Mouse (Mus musculus) c-Kit-positive CD71-positive TER-119-negative erythroid progenitor cells, embryonic 14.5 days (primary cell): ENCODE measurements around the gene Map4k2.

Experiments
- DNase-seq: peaks from one replicate; pipeline ENCODE4 v3.0.0-alpha.2; 2013; ENCODE audit warnings: low read depth

The Map4k2 gene

GRCm38 (mm10) chr19:6380411-6381166 lies 39.7 kb downstream of the Map4k2 start:
- DNase-seq: no peak

DNA sequence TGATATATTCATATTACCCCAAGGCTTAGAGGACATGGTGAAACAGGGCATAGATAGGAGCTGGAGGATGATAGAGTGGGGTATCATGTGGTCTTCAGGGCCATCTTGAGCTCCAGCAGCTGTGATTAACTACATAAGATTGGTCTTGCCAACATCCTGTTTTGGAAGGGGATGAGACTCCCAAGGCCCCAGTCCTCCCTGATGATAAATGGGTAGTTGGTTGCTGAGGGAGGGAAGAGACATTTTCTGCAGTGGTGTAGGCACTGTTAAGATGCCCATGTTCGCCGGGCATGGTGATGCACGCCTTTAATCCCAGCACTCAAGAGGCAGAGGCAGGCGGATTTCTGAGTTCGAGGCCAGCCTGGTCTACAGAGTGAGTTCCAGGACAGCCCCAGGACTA lies 40.3 kb downstream of the Map4k2 start:
- DNase-seq: no peak

DNA sequence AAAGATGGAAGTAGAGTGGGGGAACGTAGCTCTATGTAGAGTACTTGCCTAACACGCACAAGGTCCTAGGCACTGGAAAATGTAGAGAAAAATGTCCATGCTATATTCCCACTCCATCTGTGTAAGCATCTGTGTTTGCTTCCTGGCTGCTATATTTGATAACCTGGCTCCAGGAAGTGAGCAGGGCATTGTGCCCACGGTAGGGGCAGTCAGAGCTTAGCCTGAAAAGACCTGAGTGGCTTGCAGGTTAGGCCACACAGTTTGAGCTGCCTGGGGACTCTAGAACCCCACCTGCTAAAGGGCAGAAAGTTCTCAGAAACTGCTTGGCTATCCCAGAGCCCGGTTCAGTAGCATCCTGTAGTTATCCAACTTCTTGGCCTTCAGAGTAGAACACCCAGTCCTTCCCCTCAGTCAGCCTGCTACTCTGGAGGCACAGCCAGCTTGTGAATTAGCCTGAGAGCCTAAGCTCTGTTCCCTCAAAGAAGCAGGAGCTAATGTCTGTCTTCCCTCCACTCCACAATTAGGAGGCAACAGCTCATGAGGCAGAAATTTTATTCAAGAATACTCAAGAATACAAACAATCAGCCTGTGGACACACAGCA lies 41.5 kb downstream of the Map4k2 start:
- no peak for DNase-seq

GRCm38 (mm10) chr19:6383470-6383869 lies 42.5 kb downstream of the Map4k2 start:
- DNase-seq: no peak

- no peak for DNase-seq
Measured at GRCm38 (mm10) chr19:6384128-6384527, 43.2 kb downstream of the Map4k2 start, which contains the start of gene Pygm. TSS of gene Pygm (plus strand) at chr19:6384399.

- no peak for DNase-seq
Measured at GRCm38 (mm10) chr19:6384954-6385353, 44.0 kb downstream of the Map4k2 start.

- DNase-seq: no peak
Measured at GRCm38 (mm10) chr19:6385419-6385818, 44.5 kb downstream of the Map4k2 start.

DNA sequence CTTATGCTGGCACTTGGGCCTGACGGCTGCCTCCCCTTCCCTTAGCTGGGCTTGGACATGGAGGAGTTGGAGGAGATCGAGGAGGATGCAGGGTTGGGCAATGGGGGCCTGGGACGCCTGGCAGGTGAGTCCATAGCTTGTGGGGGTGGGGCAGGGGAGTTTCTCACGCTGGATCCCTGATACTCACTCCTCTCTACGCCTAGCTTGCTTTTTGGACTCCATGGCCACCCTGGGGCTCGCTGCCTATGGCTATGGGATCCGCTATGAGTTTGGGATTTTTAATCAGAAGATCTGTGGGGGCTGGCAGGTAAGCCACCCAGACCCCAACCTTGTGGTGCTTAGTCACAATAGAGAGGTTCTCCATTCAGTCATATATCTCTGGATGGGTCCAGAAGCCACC lies 44.9 kb downstream of the Map4k2 start:
- no peak for DNase-seq

- no peak for DNase-seq
Measured at GRCm38 (mm10) chr19:6386234-6386633, 45.3 kb downstream of the Map4k2 start.

DNA sequence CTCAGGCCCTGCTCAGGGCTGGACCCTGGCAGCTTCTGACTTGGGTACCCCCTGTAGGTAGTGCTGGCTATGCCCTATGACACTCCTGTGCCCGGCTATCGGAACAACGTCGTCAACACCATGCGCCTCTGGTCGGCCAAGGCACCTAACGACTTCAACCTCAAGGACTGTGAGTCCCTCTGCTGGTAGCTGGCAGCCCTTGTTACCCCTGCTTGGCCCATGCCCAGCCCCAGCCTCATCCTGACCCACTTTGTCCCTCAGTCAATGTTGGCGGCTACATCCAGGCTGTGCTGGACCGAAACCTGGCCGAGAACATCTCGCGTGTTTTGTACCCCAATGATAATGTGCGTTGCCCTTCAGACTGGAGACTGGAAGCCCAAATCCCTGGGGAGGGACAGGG lies 47.1 kb downstream of the Map4k2 start:
- no peak for DNase-seq

GRCm38 (mm10) chr19:6389803-6390202 lies 48.9 kb downstream of the Map4k2 start:
- no peak for DNase-seq

DNA sequence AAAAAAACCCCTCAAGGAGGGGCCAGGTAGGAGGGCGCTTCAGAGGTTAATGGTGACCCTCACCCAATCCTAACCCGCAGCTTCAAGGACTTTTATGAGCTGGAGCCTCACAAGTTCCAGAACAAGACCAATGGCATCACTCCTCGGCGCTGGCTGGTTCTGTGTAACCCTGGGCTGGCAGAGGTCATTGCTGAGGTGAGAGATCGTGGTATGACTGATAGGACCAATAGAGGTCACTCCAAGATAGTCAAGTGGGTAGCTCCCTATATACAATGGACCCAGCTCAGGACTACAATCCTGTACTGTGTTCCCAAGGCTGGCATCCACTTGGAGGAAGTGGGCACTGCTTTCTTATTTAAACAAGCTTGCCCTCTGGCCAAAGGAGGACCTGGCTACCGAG lies 49.3 kb downstream of the Map4k2 start:
- DNase-seq: no peak

GRCm38 (mm10) chr19:6392743-6393393 lies 51.9 kb downstream of the Map4k2 start:
- no peak for DNase-seq

- no peak for DNase-seq
Measured at GRCm38 (mm10) chr19:6393637-6394036, 52.7 kb downstream of the Map4k2 start.

DNA sequence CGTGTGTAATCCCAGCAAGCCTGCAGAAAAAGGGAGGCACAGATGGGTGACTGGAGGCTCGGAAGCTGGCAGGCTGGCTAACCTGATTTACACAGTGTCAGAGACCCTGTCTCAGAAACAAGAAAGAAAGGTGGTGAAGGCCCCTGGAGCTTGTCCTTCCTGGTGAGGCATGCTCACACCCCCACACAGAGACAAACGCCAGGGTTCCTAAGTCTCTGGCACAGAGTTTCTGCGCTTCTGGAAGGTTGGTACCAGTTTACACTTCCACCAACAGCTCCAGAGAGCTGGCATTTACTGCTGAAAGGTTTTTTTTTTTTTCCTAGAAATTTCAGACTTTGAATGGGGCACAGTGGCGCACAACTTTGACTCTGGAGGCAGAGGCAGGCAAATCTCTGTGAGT lies 55.3 kb downstream of the Map4k2 start:
- no peak for DNase-seq

DNA sequence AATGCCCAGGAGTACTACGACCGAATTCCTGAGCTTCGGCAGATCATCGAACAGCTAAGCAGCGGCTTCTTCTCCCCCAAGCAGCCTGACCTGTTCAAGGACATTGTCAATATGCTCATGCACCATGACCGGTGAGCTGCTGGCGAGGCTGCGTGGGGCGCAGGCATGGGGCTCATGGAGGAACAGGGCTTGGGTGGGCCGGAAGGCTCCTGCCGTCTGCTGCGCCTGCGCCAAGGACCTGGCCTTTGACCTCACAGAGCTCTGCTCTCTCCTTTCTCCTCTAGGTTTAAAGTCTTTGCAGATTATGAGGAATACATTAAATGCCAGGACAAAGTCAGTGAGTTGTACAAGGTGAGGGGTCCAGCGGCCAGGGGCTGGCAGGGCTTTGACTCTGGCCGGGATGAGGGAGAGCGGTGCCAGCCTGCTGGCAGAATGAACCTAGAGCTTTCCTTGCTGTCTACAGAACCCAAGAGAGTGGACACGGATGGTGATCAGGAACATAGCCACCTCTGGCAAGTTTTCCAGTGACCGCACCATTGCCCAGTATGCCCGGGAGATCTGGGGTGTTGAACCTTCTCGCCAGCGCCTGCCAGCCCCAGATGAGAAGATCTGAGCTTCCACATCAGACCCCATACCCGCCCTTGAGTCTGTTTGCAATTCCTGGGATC lies 56.8 kb downstream of the Map4k2 start:
- no peak for DNase-seq

GRCm38 (mm10) chr19:6398447-6399284 lies 57.7 kb downstream of the Map4k2 start:
- no peak for DNase-seq

DNA sequence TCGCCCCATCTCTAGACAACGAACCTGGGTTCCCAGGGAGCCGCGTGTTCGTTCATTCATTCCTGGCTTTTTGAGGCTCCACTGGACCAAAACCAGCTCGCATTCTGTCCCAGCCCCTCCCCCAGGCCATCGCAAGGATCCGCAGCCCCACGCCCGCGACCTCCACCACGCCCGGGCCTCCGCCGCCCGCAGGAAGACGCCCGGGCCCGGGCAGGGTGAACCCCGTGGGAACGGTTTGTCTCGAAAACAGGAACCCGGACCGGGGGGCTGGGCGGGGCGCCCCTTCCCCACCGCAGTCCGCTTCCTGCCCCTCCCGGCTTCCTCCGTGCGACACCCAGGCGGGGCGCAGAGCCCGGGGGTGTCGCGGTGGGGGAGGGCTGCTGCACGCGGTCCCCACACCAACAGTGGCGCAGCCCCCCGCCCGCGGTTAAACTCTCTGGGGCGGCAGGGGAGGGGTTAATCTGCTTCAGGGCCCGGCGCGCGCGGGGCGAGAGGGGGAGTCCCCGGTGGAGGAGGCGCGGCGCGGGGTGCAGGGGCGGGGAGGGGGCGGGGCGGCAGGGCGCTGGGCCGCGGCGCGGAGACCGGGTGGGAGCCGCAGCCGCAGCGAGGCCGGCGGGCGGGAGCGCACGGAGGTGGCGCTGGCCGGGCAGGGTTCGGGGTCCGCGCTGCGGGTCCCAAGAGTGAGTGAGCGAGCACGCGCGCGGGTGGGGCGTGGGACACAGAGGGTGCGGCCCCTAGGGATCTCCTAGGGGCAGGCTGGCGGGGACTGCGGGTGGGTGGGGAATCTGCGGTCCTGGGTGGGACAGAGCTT lies 58.6 kb downstream of the Map4k2 start, which contains the start of gene Rasgrp2:
Gene Rasgrp2 (plus strand): TSS at position 56 of the 811 bp plus-strand sequence.
- no peak for DNase-seq

DNA sequence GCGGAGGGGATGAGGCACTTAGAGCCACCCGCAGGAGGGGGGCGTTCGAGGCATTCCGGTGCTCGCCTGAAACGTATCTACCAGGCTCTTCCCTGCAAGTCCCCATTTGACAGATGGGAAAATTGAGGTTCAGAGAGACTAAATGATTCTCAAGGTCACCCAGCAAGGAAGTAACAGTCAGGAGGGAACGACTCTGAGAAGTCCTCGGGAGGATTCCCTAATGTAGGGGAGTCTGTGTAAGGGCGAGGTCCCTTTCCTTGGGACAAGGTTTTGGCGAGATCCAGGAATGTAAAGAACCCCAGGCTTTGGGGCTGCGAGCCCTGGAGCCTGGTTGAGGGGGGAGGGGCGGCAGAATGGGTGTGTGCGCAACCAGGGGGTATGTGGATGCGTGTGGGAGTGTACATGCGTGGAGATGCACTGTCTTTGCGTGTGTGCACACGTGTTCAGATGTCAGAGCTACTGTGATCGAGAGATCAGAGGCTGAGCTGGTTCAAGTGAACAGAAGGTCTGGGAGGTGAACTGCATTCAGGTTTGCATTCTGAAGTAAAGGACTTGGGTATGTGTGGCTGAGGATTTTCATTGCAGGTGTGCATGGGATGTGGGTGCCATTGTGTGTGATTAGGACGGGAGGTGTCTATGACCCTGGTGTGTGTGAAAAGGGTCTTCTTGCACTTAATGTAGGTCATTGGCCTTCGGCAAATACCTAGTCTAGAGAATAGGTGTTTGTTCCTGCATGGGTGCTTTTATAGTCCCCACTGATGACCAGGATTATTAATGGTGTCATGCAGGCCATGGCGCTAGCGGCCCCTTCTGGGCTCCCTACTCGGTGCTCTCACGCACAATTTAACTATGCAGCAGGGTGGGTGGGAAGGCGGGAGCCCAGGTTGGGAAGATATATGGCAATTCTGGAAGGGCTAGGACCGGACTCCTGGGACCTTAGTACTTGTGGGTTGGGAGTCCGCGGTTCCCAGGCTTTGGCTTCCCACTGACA lies 59.5 kb downstream of the Map4k2 start:
- DNase-seq: no peak
